Mouse (Mus musculus) C2C12 (cell line): ENCODE results near the gene Syngr3.

Source experiments
- CEBPB ChIP-seq: IDR thresholded peaks from one replicate; pipeline ENCODE4 v1.6.1; 2011; ENCODE audit warnings: low read depth, mild to moderate bottlenecking, control low read depth, moderate library complexity
- CTCF ChIP-seq: IDR thresholded peaks from one replicate; pipeline ENCODE4 v1.5.1; 2011; ENCODE audit not compliant: control insufficient read depth, insufficient read depth, insufficient read length
- FOSL1 ChIP-seq: IDR thresholded peaks from one replicate; pipeline ENCODE4 v1.8.0; 2011; ENCODE audit warnings: mild to moderate bottlenecking, low read length; ENCODE audit not compliant: poor library complexity, insufficient read depth, severe bottlenecking
- MAX ChIP-seq: IDR thresholded peaks from one replicate; pipeline ENCODE4 v1.6.1; 2011; ENCODE audit warnings: mild to moderate bottlenecking, control low read depth

GRCm38 (mm10) chr17:24638214-24638613 is 51.5 kb downstream of the Syngr3 start:
- no peak for TF ChIP-seq CTCF
- no peak for TF ChIP-seq CEBPB
- no peak for TF ChIP-seq MAX
- TF ChIP-seq FOSL1 = no peak
